Mouse (Mus musculus): ENCODE measurements around the gene Pknox2.
A peak's percentile ranks its signal among the peaks of the same experiment; 100 is the strongest.

Gene Pknox2

GRCm38 (mm10) chr9:37140464-37141181 lies 6.6 kb downstream of the Pknox2 start:
- DNase-seq (ENCODE audit: inconsistent ontology term): no peak

- DNase-seq (ENCODE audit: inconsistent ontology term): peak; percentile 53
These were observed 7.7 kb downstream of the Pknox2 start for GRCm38 (mm10) chr9:37139514-37139913.

- DNase-seq (ENCODE audit: inconsistent ontology term): no peak
These were observed 8.3 kb downstream of the Pknox2 start for GRCm38 (mm10) chr9:37138883-37139282.

DNA sequence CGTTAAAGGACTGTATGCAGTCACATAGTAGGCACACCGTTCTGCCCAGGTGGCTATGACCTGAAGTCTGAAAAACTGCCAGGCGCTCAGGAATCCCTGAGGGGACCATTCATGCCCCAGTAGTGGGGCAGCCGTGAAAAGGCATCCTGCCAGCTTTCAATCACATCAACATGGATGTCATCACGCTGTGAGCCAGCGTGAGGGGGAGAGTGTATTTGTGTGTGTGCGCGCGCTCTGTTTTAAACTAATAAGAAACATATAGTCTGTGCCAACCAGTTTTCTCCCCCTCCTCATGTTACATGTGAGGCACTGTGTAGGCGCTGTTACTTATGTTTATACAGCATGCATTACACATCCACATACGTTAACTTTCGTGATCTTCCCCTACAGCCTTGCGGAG lies 10.9 kb downstream of the Pknox2 start:
- DNase-seq (ENCODE audit: inconsistent ontology term): no peak

- DNase-seq (ENCODE audit: inconsistent ontology term): no peak
These were observed 13.7 kb downstream of the Pknox2 start for GRCm38 (mm10) chr9:37133495-37133894.

DNA sequence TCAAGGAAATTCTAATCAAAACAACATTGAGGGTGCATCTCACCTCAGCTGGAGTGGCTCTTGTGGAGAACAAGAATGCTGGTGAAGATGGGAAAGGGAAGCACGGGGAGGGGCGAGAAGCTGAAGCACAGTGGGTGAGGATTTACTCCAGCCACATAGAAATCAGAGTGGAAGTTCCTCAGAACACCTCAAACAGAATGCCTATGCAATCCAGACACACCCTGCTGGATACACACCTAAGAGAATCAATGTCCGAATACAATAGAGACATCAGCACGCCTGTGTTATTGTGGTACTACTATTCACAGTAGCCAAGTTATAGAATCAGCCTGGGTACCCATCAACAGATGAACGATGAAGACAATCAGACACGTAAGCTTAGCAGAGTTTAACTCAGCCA lies 18.2 kb downstream of the Pknox2 start:
- DNase-seq (ENCODE audit: inconsistent ontology term): no peak

GRCm38 (mm10) chr9:37126197-37126596 lies 21.0 kb downstream of the Pknox2 start:
- DNase-seq (ENCODE audit: inconsistent ontology term): no peak

- no peak for DNase-seq (ENCODE audit: inconsistent ontology term)
These were observed 22.3 kb downstream of the Pknox2 start for GRCm38 (mm10) chr9:37124696-37125480.

DNA sequence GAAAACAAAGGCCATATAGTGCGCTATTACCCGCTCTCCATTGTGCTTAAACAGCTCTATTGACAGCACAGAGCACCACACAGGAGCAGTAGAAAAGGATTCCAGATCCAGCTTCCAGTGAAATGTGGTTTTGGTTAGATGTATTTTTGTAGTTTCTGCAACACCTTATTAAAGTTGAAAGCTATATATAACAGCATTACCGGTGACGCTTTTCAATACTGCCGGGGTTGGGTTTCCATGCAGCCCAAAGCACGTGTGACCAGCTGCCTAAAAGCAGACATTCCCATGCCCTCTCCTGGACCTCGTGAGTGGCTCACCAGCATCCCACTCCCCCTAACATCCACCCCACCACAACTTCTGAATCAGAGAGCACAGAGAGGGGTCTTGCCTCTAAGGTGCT lies 23.8 kb downstream of the Pknox2 start:
- DNase-seq (ENCODE audit: inconsistent ontology term): no peak

DNA sequence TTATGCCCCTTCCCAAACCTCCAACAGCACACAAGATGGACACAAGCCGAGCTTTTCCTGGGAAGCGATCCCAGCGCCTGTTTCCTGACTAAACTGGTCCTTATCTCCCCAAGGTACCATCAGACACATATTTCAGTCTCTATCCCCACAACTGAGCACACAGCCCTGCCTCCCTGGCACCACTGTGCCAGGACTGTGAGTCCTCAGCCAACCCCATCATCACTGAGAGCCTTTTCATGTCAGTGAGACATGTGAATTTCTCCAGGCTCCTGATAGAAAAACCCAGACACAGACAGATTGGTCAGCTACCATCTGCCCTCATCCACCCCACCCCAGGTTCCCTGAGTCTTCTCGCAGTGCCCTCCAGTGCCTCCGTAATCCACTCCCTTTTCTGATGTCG lies 24.2 kb downstream of the Pknox2 start:
- DNase-seq (ENCODE audit: inconsistent ontology term): no peak

DNA sequence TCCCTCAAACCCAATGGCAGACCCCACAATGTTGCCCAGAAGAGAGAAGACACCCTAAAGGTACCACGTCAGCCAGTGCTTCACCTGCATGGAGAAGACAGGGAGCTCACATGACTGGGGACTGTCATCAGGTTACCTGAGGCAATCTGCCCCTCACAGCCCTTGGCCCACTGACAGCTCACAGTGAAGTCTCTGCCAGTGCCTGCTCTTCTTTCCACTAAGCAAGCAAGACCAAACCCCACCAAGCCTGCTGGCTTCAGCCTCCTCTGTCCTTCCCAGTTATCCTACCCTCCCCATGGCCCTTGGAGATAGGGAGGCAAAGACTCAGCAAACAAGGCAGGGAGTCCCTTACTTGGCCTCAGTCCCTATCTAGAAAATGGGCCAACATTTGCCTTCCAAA lies 24.8 kb downstream of the Pknox2 start:
- DNase-seq (ENCODE audit: inconsistent ontology term): no peak

DNA sequence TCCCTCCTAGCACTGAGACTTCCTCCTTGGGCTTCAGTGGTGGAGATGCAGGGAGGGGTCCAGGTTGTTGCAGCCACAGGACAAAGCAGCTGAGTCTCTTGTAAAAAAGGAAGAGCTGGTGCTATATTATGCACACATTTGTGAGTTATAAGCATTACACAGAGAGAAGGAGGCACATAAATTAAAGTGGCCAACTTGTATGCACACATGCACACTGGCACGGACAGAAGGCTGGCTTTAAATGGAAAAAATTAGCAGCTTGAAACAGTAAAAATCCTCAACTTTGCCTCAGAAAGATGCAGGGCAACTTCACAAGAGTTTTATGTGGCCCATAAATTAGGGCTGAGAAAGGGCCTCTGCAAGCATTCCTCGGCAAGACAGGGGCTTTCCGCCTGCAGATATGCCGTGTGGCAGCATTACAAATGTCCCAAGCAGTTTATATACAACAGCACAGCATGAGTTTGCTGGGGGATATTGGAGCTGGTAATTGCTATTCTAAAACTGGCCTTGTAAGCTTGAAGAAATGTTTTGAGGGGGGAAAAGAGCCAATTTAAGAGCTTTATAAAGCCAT lies 25.4 kb downstream of the Pknox2 start:
- no peak for DNase-seq (ENCODE audit: inconsistent ontology term)

DNA sequence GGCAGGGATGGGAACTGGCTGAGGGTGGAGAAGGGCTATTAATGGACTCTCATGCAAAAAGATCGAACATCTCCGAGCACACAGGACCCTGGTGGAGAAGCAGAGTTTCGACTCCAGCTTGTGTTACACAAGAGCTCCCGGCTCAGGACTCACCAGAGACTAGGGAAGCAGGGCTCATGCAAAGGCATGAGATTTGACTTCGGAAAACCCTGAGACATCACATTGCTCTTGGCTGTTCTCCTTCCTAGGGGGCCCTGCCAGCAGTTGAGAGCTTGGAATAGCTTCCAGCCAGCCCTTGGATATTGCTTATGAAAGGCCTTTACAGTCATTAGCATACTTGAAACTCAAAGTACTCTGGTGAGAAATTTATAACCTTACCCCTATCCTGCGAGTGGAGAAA lies 26.4 kb downstream of the Pknox2 start:
- DNase-seq (ENCODE audit: inconsistent ontology term): no peak

DNA sequence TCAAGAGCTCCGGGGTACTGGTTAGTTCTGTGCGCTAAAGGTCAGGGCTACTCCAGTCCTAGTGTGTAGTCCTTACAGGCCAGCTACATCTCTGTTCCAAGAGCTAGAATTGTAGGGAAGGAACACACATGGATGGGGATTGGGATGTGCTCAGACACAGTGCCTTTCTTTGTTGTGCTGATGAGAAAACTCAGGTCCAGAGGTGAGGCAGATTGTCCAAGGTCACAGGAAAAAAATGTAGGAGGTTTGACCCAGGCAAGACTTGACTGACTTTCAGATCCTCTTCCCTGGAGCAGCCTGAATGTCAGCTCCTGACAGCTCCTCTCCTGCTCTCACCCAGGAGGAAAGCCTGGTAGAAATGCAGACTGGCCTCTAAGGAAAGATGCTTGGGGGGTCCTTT lies 29.7 kb downstream of the Pknox2 start:
- no peak for DNase-seq (ENCODE audit: inconsistent ontology term)

DNA sequence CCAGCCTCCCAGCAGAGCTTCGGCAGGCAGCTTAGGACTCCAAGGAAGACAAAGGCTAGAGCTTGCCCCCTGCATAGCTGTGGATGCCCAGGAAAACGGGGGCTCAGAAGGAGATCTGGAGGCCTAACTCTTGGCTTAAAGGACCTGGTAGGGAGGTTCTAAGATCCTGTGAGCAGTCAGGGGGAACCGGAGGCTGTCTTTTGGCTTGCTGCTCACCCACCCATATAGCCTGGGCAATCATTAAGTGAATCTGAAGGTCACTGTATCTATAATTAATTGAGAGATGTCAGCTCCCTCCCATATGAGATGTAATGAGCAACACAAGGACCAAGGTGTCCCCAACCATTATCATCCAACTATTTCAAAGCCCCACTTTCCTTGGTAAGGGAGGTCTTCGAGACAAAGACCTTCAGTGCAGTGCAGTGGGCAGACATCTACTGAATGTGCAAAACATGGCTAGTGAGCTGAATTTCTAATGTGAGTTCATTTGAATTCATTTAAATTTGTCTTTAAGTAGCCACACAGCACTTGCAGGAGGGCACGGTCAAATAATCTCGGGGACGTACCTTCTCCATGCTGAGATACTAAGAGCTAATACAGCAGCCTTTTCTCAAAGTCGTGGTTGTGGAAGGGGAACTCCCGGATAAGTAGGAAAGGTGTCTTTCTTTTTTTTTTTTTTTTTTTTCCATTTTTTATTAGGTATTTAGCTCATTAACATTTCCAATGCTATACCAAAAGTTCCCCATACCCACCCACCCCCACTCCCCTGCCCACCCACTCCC lies 30.4 kb downstream of the Pknox2 start:
- no peak for DNase-seq (ENCODE audit: inconsistent ontology term)

GRCm38 (mm10) chr9:37115820-37116219 lies 31.4 kb downstream of the Pknox2 start:
- peak; percentile 20 for DNase-seq (ENCODE audit: inconsistent ontology term)

GRCm38 (mm10) chr9:37114286-37115267 lies 32.6 kb downstream of the Pknox2 start:
- peak; percentile 24 for DNase-seq (ENCODE audit: inconsistent ontology term)

GRCm38 (mm10) chr9:37107546-37107945 lies 39.7 kb downstream of the Pknox2 start:
- no peak for DNase-seq (ENCODE audit: inconsistent ontology term)

- DNase-seq (ENCODE audit: inconsistent ontology term): peak; percentile 84
These were observed 40.4 kb downstream of the Pknox2 start for GRCm38 (mm10) chr9:37106808-37107207.

GRCm38 (mm10) chr9:37104249-37104648 lies 43.0 kb downstream of the Pknox2 start:
- no peak for DNase-seq (ENCODE audit: inconsistent ontology term)

DNA sequence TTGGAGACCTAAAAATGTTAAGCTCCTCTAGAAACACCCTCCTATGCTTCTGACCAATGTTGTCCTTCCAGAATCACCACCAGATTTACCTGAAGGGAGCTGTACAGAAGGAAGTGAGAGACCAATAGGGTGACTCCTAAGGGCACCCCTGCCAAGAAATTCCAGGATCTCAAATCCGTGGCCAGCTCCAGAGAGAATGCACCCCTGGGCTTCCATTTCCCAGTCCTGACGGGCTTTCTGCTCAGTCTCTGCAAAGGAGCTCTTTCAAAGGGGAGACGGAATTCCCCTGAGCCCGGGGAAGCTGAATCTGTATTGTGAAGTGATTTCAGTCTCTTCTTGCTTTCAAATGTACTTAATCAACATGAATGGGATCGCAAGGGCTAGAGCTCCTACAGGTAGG lies 43.4 kb downstream of the Pknox2 start:
- no peak for DNase-seq (ENCODE audit: inconsistent ontology term)

Measured in Muller cell, postnatal 12 days (primary cell).